Mouse (Mus musculus) layer of hippocampus, adult 11-12 months (tissue): ENCODE data around the gene Susd6.

Experiments
- DNase-seq: peaks from one replicate; pipeline ENCODE4 v3.0.0; 2022; ENCODE audit warnings: low spot score

Susd6 gene

GRCm38 (mm10) chr12:80838271-80838670 is 48.0 kb downstream of the Susd6 start:
- no peak for DNase-seq

- no peak for DNase-seq
Observed at GRCm38 (mm10) chr12:80838787-80839186, 48.5 kb downstream of the Susd6 start.

GRCm38 (mm10) chr12:80839631-80840030 is 49.3 kb downstream of the Susd6 start:
- DNase-seq, result no peak

GRCm38 (mm10) chr12:80841618-80842017 is 51.3 kb downstream of the Susd6 start:
- DNase-seq, result no peak

- no peak for DNase-seq
Observed at GRCm38 (mm10) chr12:80842609-80843008, 52.3 kb downstream of the Susd6 start.

GRCm38 (mm10) chr12:80843236-80843635 is 52.9 kb downstream of the Susd6 start:
- no peak for DNase-seq

GRCm38 (mm10) chr12:80843651-80844444 is 53.5 kb downstream of the Susd6 start:
- DNase-seq, result no peak

GRCm38 (mm10) chr12:80845901-80846300 is 55.6 kb downstream of the Susd6 start:
- no peak for DNase-seq

- DNase-seq, result no peak
Observed at GRCm38 (mm10) chr12:80846861-80847268, 56.6 kb downstream of the Susd6 start.

GRCm38 (mm10) chr12:80852001-80852400 is 61.7 kb downstream of the Susd6 start:
- DNase-seq, result no peak

GRCm38 (mm10) chr12:80853737-80854136 is 63.4 kb downstream of the Susd6 start:
- DNase-seq, result no peak

GRCm38 (mm10) chr12:80854671-80855070 is 64.4 kb downstream of the Susd6 start:
- DNase-seq, result no peak

- DNase-seq, result no peak
Observed at GRCm38 (mm10) chr12:80855100-80855499, 64.8 kb downstream of the Susd6 start.

- no peak for DNase-seq
Observed at GRCm38 (mm10) chr12:80855581-80855980, 65.3 kb downstream of the Susd6 start.

- no peak for DNase-seq
Observed at GRCm38 (mm10) chr12:80857636-80858293, 67.5 kb downstream of the Susd6 start.

- no peak for DNase-seq
Observed at GRCm38 (mm10) chr12:80858307-80858706, 68.0 kb downstream of the Susd6 start.

GRCm38 (mm10) chr12:80861916-80862315 is 71.6 kb downstream of the Susd6 start:
- DNase-seq, result no peak

- peak; percentile 35 for DNase-seq
Observed at GRCm38 (mm10) chr12:80863370-80863769, 73.1 kb downstream of the Susd6 start.

GRCm38 (mm10) chr12:80865175-80865574 is 74.9 kb downstream of the Susd6 start:
- no peak for DNase-seq

GRCm38 (mm10) chr12:80866023-80866422 is 75.7 kb downstream of the Susd6 start:
- no peak for DNase-seq

- no peak for DNase-seq
Observed at GRCm38 (mm10) chr12:80867083-80867482, 76.8 kb downstream of the Susd6 start.

- no peak for DNase-seq
Observed at GRCm38 (mm10) chr12:80868401-80868800, 78.1 kb downstream of the Susd6 start.
